Mouse (Mus musculus) brain, embryonic 14.5 days (tissue): Measurements from ENCODE around the gene H2al1m. TPM values are rescaled to one million over a fixed set of nuclear protein-coding genes. Genes with fewer than 3 reads are reported as not detected.
A peak's percentile ranks its signal among the peaks of the same experiment; 100 is the strongest.
"Not testable (repeated sequence)": the region's sequence is repeated elsewhere in the genome, so short reads cannot be mapped to it uniquely, and the experiment has no call there.

Experiments
- DNase-seq: peaks from one replicate; pipeline ENCODE4 v3.0.0-alpha.2; 2011; ENCODE audit warnings: low read depth
- CTCF ChIP-seq: fragments of 200-500 bp; IDR thresholded peaks from 2 replicates; pipeline ENCODE4 v1.5.1; 2012; ENCODE audit warnings: inconsistent platforms, mild to moderate bottlenecking, moderate library complexity, borderline replicate concordance; ENCODE audit not compliant: insufficient read depth, insufficient read length; ENCODE audit errors: extremely low read depth
- POLR2A ChIP-seq: fragments of 200-500 bp; IDR thresholded peaks from 2 replicates; pipeline ENCODE4 v1.6.1; 2012; ENCODE audit warnings: mild to moderate bottlenecking, inconsistent platforms, borderline replicate concordance; ENCODE audit not compliant: poor library complexity, insufficient read depth, insufficient read length, severe bottlenecking; ENCODE audit errors: extremely low read depth
- polyA plus RNA-seq: library from polyadenylated mRNA; depleted of rRNA; stranded (reverse); fragments of >200 nt; gene quantifications from 2 replicates; pipeline ENCODE4 v1.2.3, GENCODE M21; 2012; rRNA removed

Gene H2al1m
- polyA plus RNA-seq, 1 experiment = 0.46 TPM

GRCm38 (mm10) chrX:9272460-9273361 is 10.9 kb upstream of the H2al1m start, which contains the start of gene Xk:
Gene Xk (plus strand): TSS chrX:9272756.
- no peak for TF ChIP-seq CTCF
- TF ChIP-seq POLR2A = 0 out of 2 replicates have a peak, but pooled peaks have one; percentile 13
- peak; percentile 83 for DNase-seq

GRCm38 (mm10) chrX:9273377-9274002 is 10.1 kb upstream of the H2al1m start:
- TF ChIP-seq CTCF (no peak), POLR2A (no peak)
- DNase-seq = no peak

- no peak for DNase-seq
- TF ChIP-seq CTCF = no peak
- TF ChIP-seq POLR2A = no peak
Observed at GRCm38 (mm10) chrX:9274321-9274720, 9.2 kb upstream of the H2al1m start.

- not testable (repeated sequence) for DNase-seq
Observed at GRCm38 (mm10) chrX:9293140-9293829, 9.7 kb downstream of the H2al1m start.

- no peak for DNase-seq
- TF ChIP-seq POLR2A (no peak), CTCF (no peak)
Observed at GRCm38 (mm10) chrX:9298413-9298864, 14.9 kb downstream of the H2al1m start.

GRCm38 (mm10) chrX:9302791-9303190 is 19.2 kb downstream of the H2al1m start:
- no peak for TF ChIP-seq POLR2A
- no peak for TF ChIP-seq CTCF
- DNase-seq = no peak

GRCm38 (mm10) chrX:9303455-9303854 is 19.9 kb downstream of the H2al1m start:
- no peak for DNase-seq
- TF ChIP-seq CTCF (no peak), POLR2A (no peak)

GRCm38 (mm10) chrX:9316457-9316856 is 32.9 kb downstream of the H2al1m start:
- not testable (repeated sequence) for DNase-seq

- DNase-seq = not testable (repeated sequence)
Observed at GRCm38 (mm10) chrX:9327954-9328353, 44.4 kb downstream of the H2al1m start.

GRCm38 (mm10) chrX:9332366-9332962 is 48.9 kb downstream of the H2al1m start:
- DNase-seq = not testable (repeated sequence)

- DNase-seq = peak; percentile 2
Observed at GRCm38 (mm10) chrX:9333035-9333434, 49.5 kb downstream of the H2al1m start.

Other genes starting within 250 kb of the H2al1m start
- not detected in 2 replicates for gene Fthl17f, start 220.7 kb upstream of the H2al1m start, polyA plus RNA-seq
- gene 4930402K13Rik, start 179.2 kb upstream of the H2al1m start, polyA plus RNA-seq = not detected in 2 replicates
- 1.9 and 2.8 TPM in 2 replicates for gene Lancl3, start 83.9 kb upstream of the H2al1m start, polyA plus RNA-seq
- not detected in 2 replicates for gene Gm14862, start 26.9 kb upstream of the H2al1m start, polyA plus RNA-seq
- 3.5 and 5.1 TPM in 2 replicates for gene Xk, start 11.0 kb upstream of the H2al1m start, polyA plus RNA-seq
- gene H2al1k, start 66.9 kb downstream of the H2al1m start, polyA plus RNA-seq = not detected in 2 replicates
- 0.16 and 0.40 TPM in 2 replicates for gene Cybb, start 204.0 kb downstream of the H2al1m start, polyA plus RNA-seq